Mouse (Mus musculus) granulocyte monocyte progenitor cell, adult 5-6 weeks (primary cell): ENCODE measurements around the gene Sinhcaf. TPM values are rescaled to one million over a fixed set of nuclear protein-coding genes. Genes with fewer than 3 reads are reported as not detected.

Experiments
- ATAC-seq: replicated peaks from 2 replicates; pipeline ENCODE4 v1.8.0; 2016; ENCODE audit warnings: mild to moderate bottlenecking, moderate TSS enrichment, inconsistent platforms; ENCODE audit not compliant: poor library complexity, severe bottlenecking
- total RNA-seq, 2 experiments: library from RNA; stranded (forward) in 1 of 2; stranded (reverse) in 1 of 2; fragments of 200-712, 200-1000 nt in 1 of 2; fragments of >200 nt in 1 of 2; fragmentation: Nextera tagmentation in 1 of 2; gene quantifications; 2 replicates each; pipeline ENCODE4 v1.2.3; 2014 to 2017

Sinhcaf gene
- total RNA-seq, 2 experiments from 2014 or later = 45.4 to 106 TPM

- ATAC-seq = peak; percentile 12
These were observed 51.1 kb downstream of the Sinhcaf start for GRCm38 (mm10) chr6:148894888-148895772.

- ATAC-seq = no peak
These were observed 72.4 kb downstream of the Sinhcaf start for GRCm38 (mm10) chr6:148873911-148874310.

Other genes with a start within 250 kb of the Sinhcaf start
- 26.3 and 36.3 TPM in 2 replicates for gene Ipo8, start 115.0 kb downstream of the Sinhcaf start, total RNA-seq (2014; fragmentation: Nextera tagmentation)
- 38.5 and 40.4 TPM in 2 replicates for gene Ipo8, start 115.0 kb downstream of the Sinhcaf start, total RNA-seq (2017)
- 5.0 and 7.7 TPM in 2 replicates for gene Caprin2, start 50.2 kb downstream of the Sinhcaf start, total RNA-seq (2014; fragmentation: Nextera tagmentation)
- gene Caprin2, start 50.2 kb downstream of the Sinhcaf start, total RNA-seq (2017) = 6.3 and 8.8 TPM in 2 replicates
- 2.0 and 4.0 TPM in 2 replicates for gene Dennd5b, start 155.2 kb upstream of the Sinhcaf start, total RNA-seq (2014; fragmentation: Nextera tagmentation)
- 0.67 and 0.95 TPM in 2 replicates for gene Dennd5b, start 155.2 kb upstream of the Sinhcaf start, total RNA-seq (2017)
- not detected in 2 replicates for gene Gm10203, start 183.7 kb upstream of the Sinhcaf start, total RNA-seq (2014; fragmentation: Nextera tagmentation)
- not detected in 2 replicates for gene Gm10203, start 183.7 kb upstream of the Sinhcaf start, total RNA-seq (2017)
- 7.8 and 23.3 TPM in 2 replicates for gene Etfbkmt, start 193.4 kb upstream of the Sinhcaf start, total RNA-seq (2014; fragmentation: Nextera tagmentation)
- gene Etfbkmt, start 193.4 kb upstream of the Sinhcaf start, total RNA-seq (2017) = 6.1 and 10.3 TPM in 2 replicates
- 5.3 and 10.1 TPM in 2 replicates for gene Amn1, start 242.2 kb upstream of the Sinhcaf start, total RNA-seq (2014; fragmentation: Nextera tagmentation)
- 6.1 and 8.7 TPM in 2 replicates for gene Amn1, start 242.2 kb upstream of the Sinhcaf start, total RNA-seq (2017)